Mouse (Mus musculus): ENCODE data around the gene Fbxw8.

Fbxw8 gene

DNA sequence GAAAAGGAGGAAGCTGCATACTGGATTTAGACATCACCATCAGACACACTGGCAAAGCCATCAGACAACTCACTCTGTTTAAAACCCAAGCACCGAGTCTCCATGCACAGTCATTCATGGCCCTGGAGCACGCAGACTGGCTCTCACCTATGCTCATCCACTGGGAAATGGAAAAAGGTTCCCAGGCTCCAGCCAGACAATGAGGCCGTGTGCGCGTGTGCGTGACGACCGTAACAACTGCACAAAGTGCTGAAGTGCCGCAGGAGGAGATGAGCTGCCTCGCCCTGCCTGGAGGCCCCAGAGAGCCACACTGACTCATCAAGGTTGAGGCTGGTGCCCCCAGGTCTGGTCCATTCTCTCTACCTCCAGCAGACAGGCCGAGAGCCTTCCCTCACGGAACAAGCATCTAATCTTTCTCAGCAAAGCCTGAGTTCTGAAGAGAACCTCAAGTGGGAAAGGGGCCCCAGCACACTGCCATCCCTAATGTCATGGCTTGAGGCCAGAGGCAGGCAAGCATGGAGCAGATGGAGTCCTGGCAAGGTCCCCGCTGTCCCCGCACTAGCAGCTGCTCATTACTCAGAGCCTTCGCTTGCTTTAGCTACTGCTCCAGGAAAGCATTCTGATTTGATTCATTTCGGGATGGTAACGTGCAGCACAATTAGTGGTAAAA, 47.0 kb downstream of the Fbxw8 start:
- DNase-seq (ENCODE audit: low read depth, low spot score) = peak; percentile 47

DNA sequence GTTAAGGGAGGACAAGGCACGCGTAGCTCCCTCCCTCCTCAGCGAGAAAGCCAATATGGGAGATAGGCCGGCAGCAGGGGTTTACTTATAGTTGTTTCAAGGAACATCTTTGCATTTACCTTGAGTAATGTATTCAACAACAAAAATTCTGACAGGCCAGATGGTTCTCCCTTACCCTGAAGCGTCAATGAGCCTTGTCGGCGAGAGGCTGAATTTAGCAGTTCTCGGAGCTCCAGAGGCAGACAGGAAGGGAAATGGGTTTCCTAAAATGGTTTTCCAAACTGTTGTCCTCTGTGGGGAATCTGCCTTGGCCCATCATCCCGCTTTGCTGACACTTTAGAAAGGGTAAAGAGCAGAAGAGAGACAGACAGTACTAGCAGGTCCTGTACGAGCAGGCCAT, 48.6 kb downstream of the Fbxw8 start:
- no peak for DNase-seq (ENCODE audit: low read depth, low spot score)

DNA sequence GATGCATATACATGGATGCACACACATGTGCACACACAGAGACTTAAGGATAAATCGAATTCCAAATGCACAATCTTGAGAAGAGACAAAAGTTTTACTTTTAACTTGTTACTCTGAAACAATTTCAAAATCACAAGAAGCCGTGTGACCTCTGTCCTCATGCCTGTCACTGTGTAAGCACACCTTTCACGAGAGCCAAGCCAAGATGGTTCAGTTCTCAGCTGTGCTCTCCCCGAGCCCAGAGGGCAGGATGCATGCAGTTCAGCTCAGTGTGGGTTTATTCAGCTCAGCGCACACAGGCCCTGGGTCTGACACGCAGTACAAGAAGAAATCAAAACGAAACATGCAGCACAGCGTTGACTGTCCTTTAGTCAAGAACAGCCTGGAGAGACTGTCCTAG, 49.7 kb downstream of the Fbxw8 start:
- no peak for DNase-seq (ENCODE audit: low read depth, low spot score)

DNA sequence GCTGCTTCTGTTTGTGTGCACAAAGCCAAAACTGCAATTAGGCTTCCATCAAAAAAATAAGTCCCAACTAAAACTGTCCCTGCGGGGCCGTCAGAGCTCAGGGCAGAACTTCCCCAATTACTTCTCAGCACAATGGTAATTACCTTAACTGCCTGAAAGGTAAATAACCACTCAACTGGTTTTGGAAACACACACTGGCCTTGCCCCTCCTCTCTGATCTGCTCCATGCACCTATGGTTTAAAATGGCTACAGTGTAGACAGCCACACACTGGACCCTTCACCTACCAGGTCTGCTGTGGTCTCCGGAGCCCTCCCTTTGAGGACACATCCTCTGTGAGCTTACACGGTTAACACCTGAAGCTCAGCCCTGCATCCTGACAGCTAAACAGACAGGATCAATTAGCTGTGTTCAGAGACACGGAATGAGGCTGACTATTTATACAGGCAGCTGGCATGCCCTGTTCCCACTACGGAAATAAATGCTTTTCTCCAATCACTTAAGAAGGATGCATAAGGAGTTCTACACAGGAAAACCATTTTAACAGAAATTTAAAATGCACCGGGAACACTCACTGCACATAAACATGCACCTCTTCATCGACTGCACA, 55.3 kb downstream of the Fbxw8 start:
- no peak for DNase-seq (ENCODE audit: low read depth, low spot score)

DNA sequence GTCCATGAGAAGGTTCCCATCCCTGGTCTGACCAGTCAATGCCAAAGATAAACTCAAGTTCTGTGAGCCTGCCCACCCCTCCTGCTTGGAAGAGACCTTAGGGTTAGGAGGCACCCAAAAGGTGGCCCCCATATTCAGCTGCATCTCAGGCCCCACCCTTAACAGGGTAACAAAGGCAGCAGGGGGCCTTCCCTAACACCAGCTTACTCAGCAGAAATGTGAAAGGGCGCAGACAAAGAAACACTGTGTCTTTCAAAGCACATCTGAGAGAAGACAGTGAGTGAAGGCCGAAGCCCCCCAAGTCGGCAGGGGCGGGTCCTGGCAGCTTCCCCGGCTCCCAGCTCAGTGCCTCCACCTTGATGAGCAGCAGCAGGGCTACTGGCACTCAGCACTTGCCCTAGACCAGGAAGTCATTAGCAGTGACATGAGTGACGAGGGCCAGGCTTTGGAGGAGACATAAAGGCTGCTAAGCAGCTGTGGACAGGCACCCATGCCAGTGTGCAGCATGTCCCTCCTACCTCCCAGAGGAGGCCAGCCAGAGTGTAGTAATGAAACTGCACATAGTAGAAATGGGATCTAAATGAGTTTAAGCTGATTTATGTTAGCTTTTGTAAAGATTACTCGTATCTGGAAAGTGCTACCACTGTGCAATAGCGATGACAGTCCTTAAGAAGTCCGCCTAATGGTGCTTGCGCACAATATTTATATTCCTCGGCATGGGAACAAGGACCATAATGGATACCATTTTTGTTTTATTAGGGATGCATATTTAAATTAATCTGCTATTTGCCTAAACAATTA, 56.0 kb downstream of the Fbxw8 start:
- DNase-seq (ENCODE audit: low read depth, low spot score) = no peak

DNA sequence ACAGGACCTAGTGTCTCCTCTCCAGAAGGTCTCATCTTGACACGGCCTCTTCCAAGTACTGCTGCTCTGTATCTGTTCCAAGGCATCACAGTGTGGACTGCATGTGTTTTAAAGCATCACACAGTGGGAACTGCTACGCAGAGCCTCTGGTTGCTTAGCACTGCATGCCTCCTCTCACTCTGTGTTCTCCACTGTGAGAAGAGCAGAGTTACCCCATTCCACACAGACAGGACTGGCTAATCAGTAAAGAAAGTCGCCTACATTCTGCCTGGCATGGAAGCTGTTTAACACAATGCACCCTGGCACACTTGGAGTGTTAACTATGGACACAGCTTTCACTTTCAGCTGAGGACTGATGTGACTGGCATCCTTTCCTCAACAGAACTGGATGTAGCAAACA, 58.9 kb downstream of the Fbxw8 start:
- no peak for DNase-seq (ENCODE audit: low read depth, low spot score)

DNA sequence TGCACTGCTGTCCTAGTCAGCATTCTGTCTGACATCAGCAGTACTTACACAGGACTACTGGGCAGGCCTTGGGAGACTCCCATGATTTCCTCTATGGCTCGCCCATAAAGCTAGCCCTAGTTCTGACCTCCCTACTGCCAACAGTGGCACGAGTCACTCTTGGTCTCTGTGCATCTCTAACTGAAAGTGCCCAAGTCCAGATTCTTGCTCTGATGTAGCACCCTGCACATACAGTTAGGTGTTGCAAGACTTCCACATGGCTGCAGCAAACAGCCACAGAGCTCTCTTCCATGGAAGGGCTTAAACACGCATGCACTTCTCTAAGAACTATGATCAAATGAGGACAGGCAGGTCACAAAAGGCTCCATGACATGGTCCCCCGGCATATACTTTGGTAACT, 59.4 kb downstream of the Fbxw8 start:
- DNase-seq (ENCODE audit: low read depth, low spot score) = no peak

DNA sequence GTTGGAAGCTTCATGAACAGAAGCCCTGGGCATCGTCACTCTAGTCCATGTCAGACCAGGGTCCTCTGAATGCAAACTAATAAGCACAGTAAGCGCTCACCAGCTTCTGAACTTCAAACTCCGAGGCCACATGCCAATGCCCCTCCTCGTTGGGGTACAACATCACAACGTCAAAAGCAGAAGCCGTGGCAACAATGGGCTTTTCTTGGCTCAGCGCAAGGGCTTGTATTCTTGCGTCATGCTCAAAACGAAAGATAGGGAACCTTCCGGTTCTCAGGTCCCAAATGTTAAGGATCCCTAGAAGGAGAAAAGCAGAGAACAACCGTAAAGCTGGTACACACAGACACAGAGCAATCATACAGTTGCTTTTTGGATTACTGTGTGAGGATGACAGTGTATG, 59.8 kb downstream of the Fbxw8 start:
- no peak for DNase-seq (ENCODE audit: low read depth, low spot score)

DNA sequence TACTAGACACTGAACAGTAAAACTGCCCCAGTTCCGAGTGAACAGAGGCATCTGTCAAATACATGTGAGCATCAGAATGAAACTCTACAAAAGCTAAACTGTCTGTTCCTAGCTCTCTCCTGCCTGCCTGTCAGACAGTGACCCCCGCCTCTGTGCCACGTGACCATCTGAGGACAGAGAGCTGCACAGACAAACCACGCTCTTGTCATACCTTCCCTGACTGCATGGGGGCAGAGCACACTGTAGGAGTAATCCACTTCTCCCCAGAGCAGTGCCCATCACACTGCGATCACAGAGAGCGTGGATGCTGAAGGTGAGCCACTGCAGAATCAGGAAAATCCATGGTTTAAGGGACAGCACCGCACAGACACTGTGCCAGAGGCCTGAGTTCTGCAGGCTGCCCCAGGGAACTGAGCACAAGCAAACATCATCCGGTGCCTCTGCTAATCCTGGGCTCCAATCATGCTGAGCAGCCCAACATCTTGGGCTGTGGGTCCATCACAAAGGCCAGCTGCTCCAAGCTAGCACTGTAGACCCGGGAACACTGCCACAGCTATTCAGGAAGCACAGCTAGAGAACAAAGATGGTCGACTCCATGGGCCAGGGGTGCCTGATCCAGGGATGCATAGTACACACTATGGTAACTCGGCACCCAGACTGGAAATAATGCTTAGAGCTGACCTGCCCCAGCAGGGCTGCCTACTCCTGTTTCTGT, 61.8 kb downstream of the Fbxw8 start:
- DNase-seq (ENCODE audit: low read depth, low spot score) = peak; percentile 70

DNA sequence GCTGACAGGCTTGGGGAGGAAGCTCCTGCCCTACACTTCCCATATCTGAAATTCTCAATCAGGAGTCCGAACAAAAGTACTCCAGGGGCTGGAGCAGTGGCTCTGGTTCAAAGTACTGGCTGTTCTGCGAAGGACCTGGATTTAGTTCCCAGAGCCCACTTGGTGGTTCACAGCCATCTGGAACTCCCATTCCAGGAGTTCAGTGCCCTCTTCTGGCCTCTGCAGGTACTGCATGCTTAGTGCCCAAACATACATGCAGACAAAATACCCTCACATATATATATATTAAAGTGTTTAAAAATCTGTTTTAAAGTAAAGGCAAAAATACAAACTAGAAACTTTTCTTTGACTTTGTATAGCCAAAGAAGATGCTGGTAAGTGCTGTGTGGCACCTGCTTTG, 64.4 kb downstream of the Fbxw8 start:
- peak; percentile 79 for DNase-seq (ENCODE audit: low read depth, low spot score)

DNA sequence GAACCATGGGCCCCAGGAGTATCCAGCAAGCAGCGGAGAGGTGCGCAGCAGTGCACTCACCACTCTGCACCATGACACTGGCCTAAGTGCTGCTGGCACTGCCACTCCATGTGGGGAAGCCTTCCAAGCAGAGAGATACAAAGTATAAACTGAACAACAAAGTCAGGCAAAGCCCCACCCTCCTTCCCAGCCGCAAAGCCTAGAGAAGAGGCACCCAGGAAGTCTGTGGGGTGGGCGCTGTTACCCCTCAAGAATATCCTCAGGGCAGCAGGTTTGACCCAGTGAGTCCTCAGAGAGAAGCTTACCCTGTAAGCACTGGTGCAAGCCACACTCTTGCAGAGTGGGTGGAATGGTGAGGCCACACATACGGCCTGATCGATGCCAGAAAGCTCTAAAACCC, 65.2 kb downstream of the Fbxw8 start:
- no peak for DNase-seq (ENCODE audit: low read depth, low spot score)

DNA sequence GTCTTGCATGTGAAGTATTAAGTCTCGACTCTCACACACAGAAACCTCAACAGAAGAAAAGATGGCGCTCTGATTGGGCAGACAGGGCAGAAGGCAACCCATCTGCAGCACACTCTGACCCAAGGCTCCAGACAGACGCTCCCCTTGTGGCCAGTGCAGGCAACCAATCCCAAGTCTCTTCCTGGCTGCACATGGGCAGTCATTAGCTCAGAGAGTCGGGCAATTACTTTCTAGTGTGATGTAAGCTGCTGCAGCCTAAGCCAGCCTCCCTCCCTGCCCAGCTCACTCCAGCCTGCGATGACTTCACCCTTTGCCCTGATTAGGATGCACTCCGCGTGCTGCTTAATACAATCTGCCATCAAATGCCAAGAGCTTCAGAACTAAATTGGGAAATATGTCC, 66.2 kb downstream of the Fbxw8 start:
- DNase-seq (ENCODE audit: low read depth, low spot score) = peak; percentile 27

DNA sequence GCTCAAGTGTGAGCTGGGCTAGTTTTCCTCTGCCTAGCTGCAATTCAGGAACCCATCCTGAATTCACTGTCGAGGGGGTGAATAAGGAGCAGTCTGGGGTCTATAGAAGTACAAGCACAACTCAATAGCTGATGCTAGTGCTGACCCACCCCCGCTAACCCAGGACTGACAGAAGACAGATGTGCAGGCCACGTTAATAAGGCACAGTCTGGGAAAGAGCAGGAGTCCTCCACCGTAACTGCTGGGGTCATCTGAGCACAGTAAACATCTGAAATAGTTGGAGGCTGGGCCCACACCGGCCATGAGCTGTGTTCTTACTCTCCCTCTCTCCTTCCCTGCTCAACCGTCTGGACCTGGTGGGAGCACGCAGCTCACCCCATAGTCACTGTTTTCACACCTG, 68.3 kb downstream of the Fbxw8 start:
- no peak for DNase-seq (ENCODE audit: low read depth, low spot score)

DNA sequence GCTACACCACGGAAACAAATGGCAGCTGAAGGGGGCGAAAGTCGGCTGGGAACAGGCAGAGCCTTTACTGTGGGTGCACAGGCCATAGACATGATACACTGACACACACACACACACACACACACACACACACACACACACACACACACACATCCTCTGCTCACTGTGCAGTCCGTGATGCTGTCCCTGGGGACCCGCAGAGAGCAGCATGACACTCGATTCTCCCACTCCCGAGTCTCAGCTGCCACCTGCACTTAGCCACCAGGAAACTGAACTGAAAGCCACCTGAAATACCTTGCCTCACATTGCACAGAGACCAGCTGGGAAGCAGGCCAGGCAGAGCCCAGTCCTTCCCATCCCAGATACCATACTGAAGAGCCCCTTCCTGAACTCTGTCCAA, 70.0 kb downstream of the Fbxw8 start:
- no peak for DNase-seq (ENCODE audit: low read depth, low spot score)

DNA sequence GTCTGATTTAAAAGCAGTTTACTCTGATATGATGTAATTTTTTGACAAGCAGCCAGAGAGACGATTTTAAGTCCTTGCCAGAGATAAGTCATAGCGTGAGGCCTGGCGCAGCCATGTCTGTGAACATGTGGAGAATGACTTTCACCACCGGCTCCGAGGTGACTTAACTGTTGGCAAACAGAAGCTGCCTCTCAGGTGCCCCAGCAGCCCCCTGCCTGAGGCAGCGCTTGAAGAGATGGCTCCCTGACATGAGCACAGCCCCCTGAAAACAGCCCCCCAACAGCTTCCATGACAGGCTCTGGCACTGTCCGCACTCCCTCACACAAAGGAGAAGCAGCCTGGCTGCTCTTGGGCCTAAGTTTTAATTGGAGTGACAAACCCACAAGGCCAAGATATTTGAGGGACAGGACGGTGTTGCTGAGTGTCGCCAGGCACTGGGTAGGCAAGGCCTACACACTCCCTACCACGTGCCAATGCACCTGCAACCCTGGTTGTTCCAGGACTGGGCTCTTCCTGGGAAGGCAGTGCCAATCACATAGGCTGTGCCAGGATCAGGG, 71.0 kb downstream of the Fbxw8 start:
- no peak for DNase-seq (ENCODE audit: low read depth, low spot score)

DNA sequence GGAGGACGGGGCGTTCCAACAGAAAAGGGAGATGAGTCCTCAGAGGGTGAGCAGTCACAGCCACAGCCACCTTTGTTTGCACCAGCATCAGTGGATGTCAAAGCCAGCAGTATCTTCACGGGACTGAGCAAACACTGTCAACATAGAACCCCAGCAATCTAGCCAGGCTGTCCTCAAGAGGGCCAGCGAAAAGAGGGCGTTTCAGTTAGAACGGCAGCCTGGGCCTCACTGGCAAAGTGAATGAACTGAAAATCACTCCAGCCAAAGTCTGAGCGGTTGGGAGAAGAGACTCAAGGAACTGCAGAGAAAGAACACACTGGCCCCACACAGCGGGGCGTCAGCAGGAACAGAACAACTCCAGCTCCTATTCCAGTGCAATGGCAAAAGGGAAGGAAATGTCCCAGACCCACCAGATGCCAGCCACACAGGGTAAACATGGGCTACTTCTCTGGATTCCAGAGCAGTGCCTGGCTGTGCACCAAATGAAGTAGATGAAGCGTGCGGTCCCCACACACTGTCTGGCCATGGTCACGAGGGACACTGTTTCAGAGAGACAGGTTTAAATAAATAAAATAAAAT, 72.1 kb downstream of the Fbxw8 start:
- DNase-seq (ENCODE audit: low read depth, low spot score) = no peak

DNA sequence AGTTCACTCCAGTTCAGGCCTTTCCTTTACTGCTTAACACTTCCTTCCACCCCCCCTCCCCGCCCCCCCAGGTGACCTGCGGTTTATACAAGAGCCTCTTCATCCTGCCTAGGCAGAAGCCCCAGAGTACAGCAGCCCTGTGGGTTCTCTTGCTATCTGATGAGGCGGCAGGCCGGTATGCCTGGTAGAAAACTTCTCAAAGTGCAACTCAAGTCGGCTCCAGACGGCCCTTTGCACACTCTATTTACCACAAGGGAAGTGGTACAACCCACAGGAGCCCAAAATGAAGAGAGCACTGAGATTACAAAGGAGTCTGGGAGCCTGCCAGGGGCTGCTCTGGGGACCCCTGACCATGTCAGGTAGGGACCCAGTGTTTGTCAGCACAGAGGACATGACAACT, 73.3 kb downstream of the Fbxw8 start:
- DNase-seq (ENCODE audit: low read depth, low spot score) = no peak

DNA sequence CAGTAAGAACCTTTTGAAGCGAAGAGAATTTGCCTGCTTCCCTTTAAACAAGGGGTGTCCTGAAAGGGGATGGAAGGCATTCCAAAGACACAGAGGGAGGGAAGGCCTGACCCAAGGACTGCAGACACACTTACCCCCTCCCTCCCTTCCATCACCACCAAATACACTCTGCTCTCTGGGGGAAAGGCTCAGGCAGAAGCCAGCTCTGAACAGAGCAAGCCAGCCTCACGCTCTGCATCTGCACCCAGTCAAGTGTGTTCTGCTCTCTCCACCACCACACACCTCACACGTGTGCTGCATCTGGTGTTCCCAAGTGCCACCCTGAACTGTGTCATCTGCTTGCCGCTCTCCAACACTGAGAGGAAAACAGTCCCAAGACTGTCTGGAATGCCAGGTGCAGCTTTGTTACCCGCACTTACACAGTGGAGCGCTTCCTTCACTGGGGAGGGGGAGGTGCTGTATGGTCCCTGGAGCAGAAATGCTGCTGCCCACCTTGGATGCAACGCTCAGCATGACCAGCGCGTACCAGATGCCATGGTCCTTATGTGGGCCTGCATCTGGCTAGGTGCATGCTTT, 73.8 kb downstream of the Fbxw8 start:
- no peak for DNase-seq (ENCODE audit: low read depth, low spot score)

DNA sequence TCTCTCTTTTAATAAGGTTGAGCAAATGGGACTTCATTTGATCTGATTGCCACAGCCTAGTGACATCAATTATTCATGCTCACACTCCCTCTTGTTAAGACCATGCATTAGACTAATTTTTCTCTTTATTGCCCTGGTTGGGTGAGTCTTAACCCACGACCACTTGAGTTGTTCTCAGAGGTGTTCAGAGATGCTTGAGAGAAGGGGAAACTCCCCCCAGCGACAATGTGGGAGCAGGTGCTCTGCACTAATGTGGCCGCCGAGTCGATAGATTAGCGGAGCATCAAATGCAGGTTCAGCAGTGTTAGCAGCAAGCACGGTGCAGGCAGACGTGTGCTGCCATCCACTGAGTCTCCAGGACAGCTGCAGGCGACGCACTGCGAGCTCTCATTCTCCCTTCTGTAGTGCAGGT, 75.4 kb downstream of the Fbxw8 start:
- DNase-seq (ENCODE audit: low read depth, low spot score) = no peak

DNA sequence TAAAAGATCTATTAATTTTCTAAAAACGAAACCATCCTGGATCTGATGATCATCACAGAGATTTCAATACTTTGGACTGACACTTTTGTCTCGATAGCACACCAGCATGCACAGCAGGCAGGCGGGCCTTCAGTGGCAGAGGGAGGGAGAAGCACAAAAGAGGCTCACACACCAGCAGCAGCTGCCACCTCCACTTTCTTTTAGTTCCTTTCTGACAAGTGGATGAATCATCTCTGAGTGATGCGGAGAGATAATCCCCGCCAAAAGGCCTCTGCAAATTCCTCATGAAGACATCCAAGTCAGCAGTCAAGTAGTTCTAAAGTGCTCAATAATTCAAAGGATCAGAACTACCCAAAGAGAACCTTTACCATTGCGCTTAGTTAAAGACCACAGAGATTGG, 75.9 kb downstream of the Fbxw8 start:
- no peak for DNase-seq (ENCODE audit: low read depth, low spot score)

DNA sequence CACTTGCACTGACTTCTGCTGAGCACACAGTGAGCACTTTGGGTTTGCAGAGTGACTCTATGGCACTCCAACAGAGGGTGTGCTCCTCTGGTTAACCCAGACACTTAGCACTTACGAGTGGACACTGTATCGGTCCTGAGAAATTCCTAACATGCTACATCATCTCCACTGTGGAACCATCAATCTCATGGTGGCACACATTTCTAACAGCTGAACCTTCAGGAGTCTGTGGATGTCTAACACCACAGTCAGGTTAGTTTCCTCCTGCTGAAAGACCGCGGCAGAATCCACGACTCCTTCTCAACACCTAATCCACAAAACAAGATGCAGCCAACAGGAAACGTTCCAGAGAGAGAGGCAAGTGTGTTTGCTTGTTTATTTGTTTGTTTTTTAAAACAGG, 76.7 kb downstream of the Fbxw8 start:
- no peak for DNase-seq (ENCODE audit: low read depth, low spot score)

Data from ZHBTc4 (cell line).